Mouse (Mus musculus) layer of hippocampus, adult 8-10 months (tissue): ENCODE measurements around the gene Gabbr2. TPM values are rescaled to one million over a fixed set of nuclear protein-coding genes. Genes with fewer than 3 reads are reported as not detected.
A peak's percentile ranks its signal among the peaks of the same experiment; 100 is the strongest.

Experiments
- DNase-seq, 2 experiments: peaks; one replicate each; pipeline ENCODE4 v3.0.0; 2022; ENCODE audit warnings: low spot score in 2 of 2
- total RNA-seq, 4 experiments: library from RNA; stranded (reverse); gene quantifications; 2 replicates each; pipeline ENCODE4 v1.2.4; 2022

The Gabbr2 gene
- total RNA-seq, 4 experiments from 2014 or later = 175 to 209 (median 187) TPM

GRCm38 (mm10) chr4:46825846-46826529 is 165.7 kb downstream of the Gabbr2 start:
- no peak for DNase-seq

DNA sequence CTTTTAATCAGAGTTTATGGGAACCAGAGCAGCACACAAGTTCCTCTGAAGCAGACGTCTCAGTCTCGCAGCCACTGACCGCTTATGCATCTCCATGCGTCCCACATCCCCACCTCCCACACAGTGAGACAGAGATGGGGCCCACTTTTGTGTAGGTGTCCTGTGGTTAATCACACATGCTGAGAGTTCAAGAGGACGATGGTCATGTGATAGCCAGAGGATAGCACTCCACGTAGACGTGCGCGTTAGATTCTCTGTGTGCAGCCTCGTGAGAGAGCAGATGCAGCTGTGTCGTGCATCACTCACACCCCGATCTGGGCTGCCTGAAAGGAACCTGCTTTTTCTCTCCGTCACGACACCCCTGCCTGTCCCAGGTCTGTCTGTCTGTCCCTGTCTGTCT is 167.9 kb downstream of the Gabbr2 start:
- no peak for DNase-seq

DNA sequence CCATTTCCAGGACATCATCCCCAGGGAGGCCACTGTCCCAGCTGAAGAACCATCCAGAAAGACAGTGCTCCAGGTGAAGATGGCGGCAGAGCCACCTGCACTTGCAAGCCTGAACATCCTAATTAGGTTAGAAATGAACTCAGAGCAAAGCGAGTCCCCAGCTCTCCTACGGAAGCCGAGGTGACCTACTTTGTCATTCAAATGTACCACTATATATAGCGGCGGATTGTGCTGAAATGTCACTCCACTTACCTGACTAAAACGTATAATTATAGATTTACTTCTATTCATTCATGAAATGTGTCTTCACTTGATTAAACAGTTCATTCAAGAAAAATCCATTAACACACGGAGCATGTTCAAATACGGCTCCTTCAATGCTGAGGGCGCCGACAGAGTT is 170.0 kb downstream of the Gabbr2 start:
- no peak for DNase-seq

DNA sequence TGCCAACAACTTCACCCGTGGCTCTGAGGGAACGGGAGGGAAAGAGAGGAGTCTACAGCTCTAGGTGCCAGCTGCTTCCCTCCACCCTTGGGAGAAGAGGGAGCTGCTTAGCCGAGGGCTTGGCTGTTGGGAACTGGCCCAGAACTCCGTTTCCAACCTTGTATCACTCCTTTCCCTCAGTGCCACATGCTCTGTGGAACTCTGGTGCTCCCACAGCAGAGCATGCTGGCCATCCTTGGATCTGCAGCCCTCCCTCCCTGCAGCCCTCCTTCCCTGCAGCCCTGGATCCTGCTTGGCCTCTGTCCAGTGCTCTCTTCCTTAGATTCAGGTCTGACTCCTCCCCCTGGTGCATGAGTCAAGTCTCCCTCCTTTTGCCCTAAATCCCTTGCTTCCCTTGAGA is 176.7 kb downstream of the Gabbr2 start:
- no peak for DNase-seq

DNA sequence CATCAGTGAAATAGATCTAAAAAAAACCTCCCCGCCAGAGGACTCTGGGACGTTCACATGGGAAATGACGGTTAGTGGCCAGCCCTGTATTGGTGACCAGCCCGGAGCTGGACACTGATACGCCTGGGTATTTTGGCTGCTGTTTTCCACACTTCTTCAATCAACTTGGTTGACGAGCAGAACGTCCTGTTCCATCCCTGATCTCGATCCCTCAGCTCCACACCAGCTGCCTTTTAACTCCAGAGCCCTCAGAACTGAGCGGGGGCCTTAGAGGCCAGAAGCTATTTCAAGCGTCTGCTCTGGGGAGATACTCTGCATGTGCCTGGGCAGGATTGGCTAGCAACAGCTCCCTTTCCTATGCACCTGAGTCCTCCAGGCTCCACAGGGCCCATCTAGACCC is 177.4 kb downstream of the Gabbr2 start:
- DNase-seq = no peak

DNA sequence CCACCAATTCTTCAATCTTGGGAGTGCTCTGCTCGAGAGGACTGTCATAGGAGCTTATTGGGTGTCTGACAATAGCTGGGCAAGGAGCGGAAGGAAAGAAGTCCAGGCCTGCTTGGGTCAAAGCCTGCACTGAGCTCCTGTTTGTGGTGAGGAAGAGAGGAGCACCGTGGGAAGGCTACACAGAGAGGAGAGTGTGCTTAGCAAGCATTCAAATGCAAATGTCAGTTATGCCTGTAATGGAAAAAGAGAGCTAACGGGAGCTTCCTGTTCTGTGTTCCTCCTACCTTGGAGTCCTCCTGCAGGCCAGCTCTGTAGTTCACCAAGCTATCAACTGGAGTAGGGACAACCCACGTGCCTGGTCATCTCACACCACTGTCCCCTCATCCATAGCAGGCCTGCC is 180.5 kb downstream of the Gabbr2 start:
- no peak for DNase-seq

DNA sequence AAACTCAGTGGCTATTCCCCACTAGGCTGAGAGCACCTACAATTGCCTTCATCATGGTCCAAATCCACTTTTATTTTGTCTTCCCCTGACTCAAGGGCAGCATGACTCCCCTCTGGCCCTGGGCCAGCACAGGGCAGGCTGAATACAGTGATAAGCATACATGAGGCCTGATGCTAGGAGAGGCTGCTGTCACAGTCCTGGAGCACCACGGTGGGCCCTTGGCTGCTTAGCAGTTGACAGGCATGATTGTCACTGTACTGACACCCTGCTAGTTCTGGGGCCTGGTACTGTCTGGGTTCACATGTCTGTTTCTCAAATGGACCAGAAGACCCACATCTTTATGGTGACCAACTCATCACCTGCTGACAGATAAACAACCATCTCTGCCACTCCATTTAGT is 184.8 kb downstream of the Gabbr2 start:
- DNase-seq = no peak

DNA sequence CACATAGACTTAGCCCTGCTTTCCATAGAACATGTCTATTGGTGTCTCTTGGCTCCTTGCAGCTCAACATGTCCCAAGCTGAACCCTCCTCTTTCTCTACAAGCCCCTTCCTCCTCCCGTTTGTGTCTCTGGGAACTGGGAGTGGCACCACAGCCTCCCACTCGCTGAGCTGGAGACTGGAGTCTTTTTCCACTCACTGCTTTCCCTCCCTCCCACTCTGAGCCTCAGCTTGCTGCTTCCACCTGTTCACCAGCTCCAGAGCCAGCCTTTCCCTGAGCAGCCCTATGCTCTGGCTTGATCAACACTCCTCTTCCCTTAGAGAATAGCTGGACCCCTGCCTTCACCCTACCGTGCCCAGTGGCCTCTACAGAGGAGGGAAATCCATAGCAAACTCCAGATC is 185.8 kb downstream of the Gabbr2 start:
- peak; percentile 64 to 67 for DNase-seq

DNA sequence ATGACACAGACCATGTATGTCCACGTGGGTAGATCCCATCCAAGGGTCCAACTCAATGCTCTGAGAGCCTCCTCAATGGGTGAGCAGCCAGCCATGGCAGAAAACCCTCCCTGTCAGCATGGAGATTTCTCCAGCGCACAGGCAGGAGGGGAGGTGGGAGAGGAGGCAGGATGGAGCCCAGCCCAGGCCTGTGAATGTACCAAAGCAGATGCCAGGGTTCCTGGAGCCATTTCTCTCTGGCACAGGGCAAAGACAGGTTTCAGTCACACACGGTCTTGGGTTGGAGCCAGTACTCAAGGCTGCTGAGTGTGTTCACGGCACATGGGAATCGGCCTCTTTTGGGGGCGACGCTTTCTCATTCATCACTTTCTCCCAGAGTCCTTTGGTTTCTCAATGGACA is 189.3 kb downstream of the Gabbr2 start:
- DNase-seq = peak; percentile 42 to 51

GRCm38 (mm10) chr4:46799904-46800303 is 191.8 kb downstream of the Gabbr2 start:
- no peak for DNase-seq

- no peak for DNase-seq
Measured at GRCm38 (mm10) chr4:46795707-46796106, 196.0 kb downstream of the Gabbr2 start.

DNA sequence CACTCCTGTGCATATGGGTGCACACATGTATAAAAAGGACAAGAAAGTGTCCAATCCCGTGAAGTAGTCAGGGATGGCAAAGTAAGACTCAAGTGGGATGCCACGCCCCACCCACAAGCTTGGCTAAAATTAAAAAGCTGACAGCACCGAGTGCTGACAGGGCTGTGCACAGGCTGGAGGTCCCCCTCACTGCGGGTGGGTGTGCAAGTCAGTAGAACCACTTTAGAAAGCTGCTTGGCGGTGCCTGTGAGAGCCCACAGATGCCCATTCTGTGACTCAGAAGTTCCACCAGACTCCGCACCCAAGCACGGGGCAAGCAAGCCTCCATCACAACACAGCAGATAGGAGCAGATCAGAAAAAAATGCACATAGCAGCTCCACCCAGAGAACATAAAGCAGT is 197.1 kb downstream of the Gabbr2 start:
- DNase-seq = peak; percentile 55 to 76

DNA sequence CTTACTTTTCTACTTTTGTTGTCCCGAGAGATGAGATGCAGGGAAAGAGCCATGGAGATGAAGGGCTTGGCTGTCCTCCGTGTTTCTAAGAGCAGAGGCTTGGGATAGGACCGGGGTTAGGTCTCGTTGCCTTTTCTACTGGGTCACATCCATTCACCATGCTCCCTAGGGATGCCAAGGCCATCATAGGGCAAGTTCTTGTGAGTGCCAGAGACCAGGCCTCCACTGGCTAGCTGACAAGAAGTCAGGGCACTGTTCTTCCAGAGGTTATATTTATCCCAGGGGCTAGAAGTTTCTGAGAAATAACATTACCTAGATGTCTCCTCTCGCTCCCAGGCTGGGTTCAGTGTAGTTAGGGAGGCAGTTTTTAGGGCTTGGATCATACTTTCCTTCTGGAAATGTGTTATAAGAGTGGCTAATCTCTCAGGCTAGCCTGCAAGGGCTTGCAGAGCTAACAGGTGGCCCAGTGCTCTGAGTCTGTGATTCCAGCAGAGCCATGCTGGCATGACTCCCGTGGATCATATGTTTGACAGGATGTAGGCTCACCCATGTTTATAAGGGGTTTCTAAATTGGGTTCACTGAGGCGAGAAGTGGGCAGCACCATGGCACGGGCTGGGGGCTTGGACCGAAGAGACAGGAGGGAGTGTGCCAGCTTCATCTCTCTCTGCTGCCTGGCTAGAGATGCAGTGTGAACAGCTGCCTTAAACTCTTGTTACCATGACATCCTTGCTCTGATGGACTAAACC is 199.2 kb downstream of the Gabbr2 start:
- peak; percentile 60 to 65 for DNase-seq

GRCm38 (mm10) chr4:46791268-46791951 is 200.3 kb downstream of the Gabbr2 start:
- no peak for DNase-seq

GRCm38 (mm10) chr4:46790609-46791267 is 200.9 kb downstream of the Gabbr2 start:
- DNase-seq = no peak

GRCm38 (mm10) chr4:46784430-46785049 is 207.1 kb downstream of the Gabbr2 start:
- DNase-seq = no peak

GRCm38 (mm10) chr4:46781109-46781508 is 210.6 kb downstream of the Gabbr2 start:
- DNase-seq = no peak

DNA sequence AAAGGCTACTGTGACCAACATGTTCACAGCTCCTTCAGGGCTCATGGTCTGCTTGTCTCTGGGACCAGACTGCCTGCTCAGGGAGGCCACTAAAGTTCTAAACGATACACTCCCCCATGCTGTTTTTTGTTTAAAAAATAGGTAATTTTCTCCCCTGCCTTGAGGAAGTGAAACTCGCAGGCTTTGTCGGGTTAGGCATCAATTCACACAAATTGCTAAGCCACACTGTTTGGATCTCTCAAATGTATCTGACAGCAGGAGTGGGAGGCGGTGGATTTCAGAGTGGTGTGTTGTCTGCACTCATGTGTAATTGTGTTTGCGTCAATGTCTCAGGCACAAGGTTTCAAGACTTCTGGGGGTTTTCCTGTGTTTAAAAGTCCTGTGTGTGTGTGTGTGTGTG is 215.7 kb downstream of the Gabbr2 start:
- DNase-seq = peak in 1 of 2 experiments; percentile 36

GRCm38 (mm10) chr4:46774652-46775051 is 217.0 kb downstream of the Gabbr2 start:
- no peak for DNase-seq

GRCm38 (mm10) chr4:46773243-46773642 is 218.4 kb downstream of the Gabbr2 start:
- no peak for DNase-seq

GRCm38 (mm10) chr4:46772591-46772990 is 219.1 kb downstream of the Gabbr2 start:
- no peak for DNase-seq
